Mouse (Mus musculus) bone marrow macrophage, adult 2 months (primary cell): ENCODE measurements at regions not wholly inside any gene's neighbourhood (a gene's known extent, or its start where the extent isn't known, plus 50 kb on each side); places are given as distances from the start of the nearest gene placed in this dataset.

Source experiments
- CTCF ChIP-seq: IDR thresholded peaks from 2 replicates; pipeline ENCODE4 v1.5.1; 2012; ENCODE audit warnings: low read depth, mild to moderate bottlenecking, low read length, moderate library complexity
- POLR2A ChIP-seq: IDR thresholded peaks from 2 replicates; pipeline ENCODE4 v1.6.1; 2012; ENCODE audit warnings: mild to moderate bottlenecking, low read depth, low read length, borderline replicate concordance

DNA sequence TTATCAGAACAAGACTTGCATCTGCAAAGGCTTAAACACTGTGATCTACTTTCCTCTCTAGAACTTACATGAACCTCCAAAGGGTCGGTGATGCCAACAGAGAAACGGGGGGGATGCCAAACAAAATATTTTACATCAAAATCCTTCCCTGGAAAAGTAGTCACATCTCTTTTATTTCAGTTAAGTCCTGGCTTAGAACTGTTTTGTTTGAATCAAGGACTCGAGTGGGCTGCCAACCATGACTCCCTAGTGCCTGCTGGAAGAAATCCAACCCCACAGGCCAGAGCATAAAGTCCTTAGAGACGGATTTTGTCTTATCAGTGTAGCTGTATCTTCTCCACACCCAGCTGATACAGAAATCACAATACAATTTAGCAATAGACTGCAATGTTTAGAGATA is 336.1 kb upstream of the Rack1 start:
- TF ChIP-seq CTCF = no peak
- no peak for TF ChIP-seq POLR2A
